Comparison of ENCODE assay signal across 9 mouse cellular contexts in genomic region chr7:71411293-71412011, GRCm38 (mm10).
DNase-seq lines count a peak whose midpoint lies in the region; ATAC-seq and TF ChIP-seq lines count a peak whose summit lies in the region.
"Had no signal": no experiment of that assay in that cellular context is flagged by ENCODE, and none has a peak within 500 bp of the region (broad histone marks: within the 10 kb centered on the region; RNA-seq: fewer than 3 reads in every experiment).

No protein-coding gene starts in this region.

- peak; percentile 47 for ATAC-seq in intestine, embryonic 14.5 days (replicated peaks; ENCODE audit: low FRiP score, low TSS enrichment, low read depth)
- ATAC-seq in liver, embryonic 14.5 days (ENCODE audit: insufficient read depth) = peak; percentile 76
- ATAC-seq in neural tube, embryonic 12.5 days (ENCODE audit: low FRiP score, low read depth) = peak; percentile 67

- DNase-seq in left cerebral cortex, postnatal 4 days = peak; percentile 12
- DNase-seq in left cerebral cortex, postnatal 14 days (ENCODE audit: low spot score in 2 of 2) = no peak
- peak; percentile 4 for DNase-seq in gastrocnemius, postnatal 14 days
- DNase-seq in intestine, embryonic 14.5 days (ENCODE audit: low spot score) = peak; percentile 63
- peak; percentile 19 to 33 (median 20) for DNase-seq in liver, embryonic 14.5 days (ENCODE audit: low read depth in 3 of 3, low spot score in 3 of 3)
- no peak for DNase-seq in frontal cortex, postnatal 25 days (ENCODE audit: low spot score in 2 of 2)
- no peak for DNase-seq in B cell, adult 2 months

- H3K4me1 ChIP-seq in intestine, embryonic 14.5 days (replicated peaks; ENCODE audit: control insufficient read depth, insufficient read depth, low read length) = peaks cover 7% of the 10 kb centered on the region; the same call in 1 of the 2 replicates
- peaks cover 3 to 4% of the 10 kb centered on the region in 2 experiments; a peak in 2 of 4 replicates for H3K4me1 ChIP-seq in liver, embryonic 14.5 days (replicated peaks; ENCODE audit: control insufficient read depth in 2 of 2, insufficient read depth in 2 of 2, low read length in 1 of 2)
- H3K4me1 ChIP-seq in neural tube, embryonic 12.5 days = peaks cover 6% of the 10 kb centered on the region; the same call in 1 of the 2 replicates

- TF ChIP-seq CTCF in liver, embryonic 14.5 days (IDR thresholded peaks at IDR 0.05; ENCODE audit: low read depth) = no peak

- intact Hi-C loops in left cerebral cortex, postnatal 4 days (cut with DNase I) = loop anchor here (5.0 kb wide), 1 partner anchor 1064 kb away; no protein-coding TSS in a partner anchor
- intact Hi-C loops in left cerebral cortex, postnatal 14 days (cut with DNase I) = loop anchor here (1.0 to 5.0 kb wide), 2 partner anchors 32 to 1064 kb away; no protein-coding TSS in a partner anchor
- intact Hi-C loops in gastrocnemius, postnatal 14 days (cut with DNase I; ENCODE audit: low total_unique reads) = no loop called here

- no peaks in the 10 kb centered on the region for H3K36me3 ChIP-seq in intestine, embryonic 14.5 days (ENCODE audit: control insufficient read depth, insufficient read depth, low read length)
- no peaks in the 10 kb centered on the region for H3K36me3 ChIP-seq in liver, embryonic 14.5 days (replicated peaks; ENCODE audit: control insufficient read depth, insufficient read depth, low read depth)
- no peaks in the 10 kb centered on the region for H3K36me3 ChIP-seq in neural tube, embryonic 12.5 days

- no peak for TF ChIP-seq EP300 in liver, embryonic 14.5 days (IDR thresholded peaks at IDR 0.05; ENCODE audit: low read depth)

- H3K27ac ChIP-seq in intestine, embryonic 14.5 days (ENCODE audit: low read depth) = peak overlapping the region; percentile 47; the same call in 1 of the 2 replicates
- H3K27ac ChIP-seq in liver, embryonic 14.5 days = no peak overlapping the region
- no peak overlapping the region for H3K27ac ChIP-seq in neural tube, embryonic 12.5 days
- H3K27ac ChIP-seq: macrophage had no signal

- WGBS in intestine, embryonic 14.5 days = 17% methylated on average over 14 of the region's 14 CpGs
- 3% methylated on average over 14 of the region's 14 CpGs for WGBS in liver, embryonic 14.5 days (ENCODE audit: insufficient replicate concordance)
- WGBS in neural tube, embryonic 12.5 days = 11% methylated on average over 14 of the region's 14 CpGs

- peak overlapping the region; percentile 57 for H3K4me2 ChIP-seq in intestine, embryonic 14.5 days (ENCODE audit: low read length)
- peak overlapping the region; percentile 60 for H3K4me2 ChIP-seq in liver, embryonic 14.5 days (ENCODE audit: low read depth)
- H3K4me2 ChIP-seq in neural tube, embryonic 12.5 days (replicated peaks) = peak overlapping the region; percentile 54

- peak overlapping the region; percentile 34 for H3K4me3 ChIP-seq in intestine, embryonic 14.5 days (ENCODE audit: low read depth, low read length)
- H3K4me3 ChIP-seq in liver, embryonic 14.5 days (ENCODE audit: insufficient read depth in 1 of 2, low read depth in 2 of 2, low read length in 2 of 2) = peak overlapping the region; percentile 43 to 67
- H3K4me3 ChIP-seq in neural tube, embryonic 12.5 days = 0 out of 2 replicates have a peak overlapping the region, but pooled peaks have one; percentile 5

- H3K27me3 ChIP-seq in intestine, embryonic 14.5 days (replicated peaks; ENCODE audit: control insufficient read depth, insufficient read depth, low read length) = no peaks in the 10 kb centered on the region
- H3K27me3 ChIP-seq in liver, embryonic 14.5 days (ENCODE audit: control insufficient read depth, insufficient read depth, low read length) = no peaks in the 10 kb centered on the region
- no peaks in the 10 kb centered on the region; the same call in 1 of the 2 replicates for H3K27me3 ChIP-seq in neural tube, embryonic 12.5 days (replicated peaks)

- H3K9me3 ChIP-seq in intestine, embryonic 14.5 days (ENCODE audit: control insufficient read depth, low read length) = no peaks in the 10 kb centered on the region
- H3K9me3 ChIP-seq in liver, embryonic 14.5 days (ENCODE audit: control insufficient read depth, low read length) = no peaks in the 10 kb centered on the region
- H3K9me3 ChIP-seq in neural tube, embryonic 12.5 days = no peaks in the 10 kb centered on the region

- H3K9ac ChIP-seq in intestine, embryonic 14.5 days (ENCODE audit: low read length) = no peak overlapping the region
- H3K9ac ChIP-seq in liver, embryonic 14.5 days (replicated peaks) = peak overlapping the region; percentile 42
- H3K9ac ChIP-seq in neural tube, embryonic 12.5 days = 0 out of 2 replicates have a peak overlapping the region, but pooled peaks have one; percentile 18

Comparison
In these comparisons a context has a peak if more than half of its experiments do, and no peak if none do; other contexts are left out.
1. DNase-seq: peak in left cerebral cortex, postnatal 4 days (single experiment), gastrocnemius, postnatal 14 days (single experiment), intestine, embryonic 14.5 days (single experiment) and liver, embryonic 14.5 days (3 of 3); none in left cerebral cortex, postnatal 14 days (0 of 2), frontal cortex, postnatal 25 days (0 of 2) and B cell, adult 2 months (0 of 2).
2. H3K4me3 ChIP-seq: peak in every context shown above with its lines; median percentile 55 in liver, embryonic 14.5 days; 34 in intestine, embryonic 14.5 days; 5 in neural tube, embryonic 12.5 days.
3. Peak in every context shown above with its lines, with median percentiles within 50 percentile points of each other: ATAC-seq and H3K4me2 ChIP-seq.